Mouse (Mus musculus): ENCODE data around the gene Prr19.
"Not testable (repeated sequence)": the region's sequence is repeated elsewhere in the genome, so short reads cannot be mapped to it uniquely, and the experiment has no call there.

Prr19 gene

DNA sequence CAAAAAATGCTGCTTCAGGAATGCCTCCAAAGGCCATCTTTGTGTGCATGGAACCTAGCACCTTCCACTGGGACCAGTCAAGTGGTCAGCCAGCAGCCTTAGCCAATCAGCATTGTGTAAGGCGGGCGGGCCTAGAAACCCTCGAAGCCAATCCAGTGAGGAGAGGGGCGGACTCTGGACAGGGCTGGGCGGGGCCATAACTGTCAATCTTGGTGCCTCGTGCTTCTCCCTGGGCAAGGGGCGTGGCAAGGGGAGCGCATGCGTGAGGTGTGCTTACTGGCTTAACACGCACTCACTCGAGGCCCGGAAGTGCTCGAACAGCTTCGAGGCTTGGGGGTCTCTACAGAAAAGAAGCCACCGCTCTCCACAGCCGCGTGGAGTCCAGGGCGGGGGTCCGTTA lies at the start of gene Prr19:
TSS of gene Prr19 (plus strand) at position 349 of the 400 bp plus-strand sequence.
- no peak for ATAC-seq (ENCODE audit: insufficient number of reproducible peaks, low FRiP score, low TSS enrichment)

GRCm38 (mm10) chr7:25251822-25252221 lies 49.4 kb upstream of the Prr19 start:
- ATAC-seq (ENCODE audit: insufficient number of reproducible peaks, low FRiP score, low TSS enrichment): no peak

DNA sequence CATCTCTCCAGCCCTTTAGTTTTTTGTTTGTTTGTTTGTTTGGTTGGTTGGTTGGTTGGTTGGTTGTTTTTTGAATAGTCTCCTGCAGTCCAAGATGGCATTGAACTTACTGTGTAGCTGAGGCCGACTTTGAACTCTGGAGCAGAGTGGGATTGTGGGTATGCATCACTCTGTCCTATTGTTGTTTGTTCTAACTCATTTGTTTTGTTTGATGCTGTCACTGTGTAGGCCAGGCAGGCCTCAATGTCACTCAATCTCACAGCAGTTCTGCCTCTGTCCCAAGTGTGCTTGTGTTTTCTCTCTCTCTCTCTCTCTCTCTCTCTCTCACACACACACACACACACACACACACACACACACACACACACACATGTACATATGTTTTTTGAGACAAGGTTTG lies 39.3 kb upstream of the Prr19 start:
- no peak for ATAC-seq (ENCODE audit: insufficient number of reproducible peaks, low FRiP score, low TSS enrichment)

DNA sequence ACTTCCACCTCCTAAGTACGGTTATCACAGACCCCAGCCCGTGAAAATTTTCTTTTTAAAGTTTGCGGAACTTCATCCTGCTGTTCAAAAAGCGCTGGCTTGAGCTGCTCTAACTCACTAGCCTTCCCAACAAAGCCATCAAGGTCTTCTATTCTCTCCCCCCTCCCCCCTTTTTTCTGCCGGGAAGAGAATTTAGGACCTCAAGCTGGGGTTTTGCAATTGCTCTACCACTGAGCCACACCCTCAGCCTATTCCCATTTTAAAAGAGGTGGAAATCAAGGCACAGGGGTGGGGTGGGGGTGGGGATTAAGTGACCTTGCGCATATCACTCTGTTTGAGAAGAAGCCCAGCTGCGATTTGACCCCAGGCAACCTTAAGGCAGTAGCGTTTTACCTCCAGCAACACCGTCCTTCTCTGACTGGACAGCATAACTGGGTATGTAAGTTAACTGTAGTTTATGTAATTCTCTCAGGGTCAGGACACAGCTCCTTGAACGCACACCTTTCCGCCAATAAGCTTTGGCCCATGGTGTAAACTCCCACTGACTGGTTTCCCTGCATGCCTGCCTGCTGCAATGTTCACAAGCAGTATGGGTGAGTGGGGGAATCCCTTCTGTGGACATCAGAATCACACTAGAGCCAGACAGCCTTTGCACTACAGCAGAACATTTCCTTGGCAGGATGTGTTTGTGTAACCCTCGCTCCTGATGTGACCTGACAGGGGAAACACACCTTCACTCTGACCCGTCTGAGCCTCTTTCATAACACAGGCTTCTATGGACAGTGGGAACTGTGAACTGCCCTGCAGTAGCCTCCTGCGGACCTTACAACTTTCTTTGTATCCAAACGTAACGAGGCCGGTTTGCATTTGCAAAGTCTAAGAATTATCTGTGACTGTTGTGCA lies 37.0 kb upstream of the Prr19 start:
- ATAC-seq (ENCODE audit: insufficient number of reproducible peaks, low FRiP score, low TSS enrichment): no peak

GRCm38 (mm10) chr7:25265743-25266142 lies 35.5 kb upstream of the Prr19 start:
- not testable (repeated sequence) for ATAC-seq (ENCODE audit: insufficient number of reproducible peaks, low FRiP score, low TSS enrichment)

DNA sequence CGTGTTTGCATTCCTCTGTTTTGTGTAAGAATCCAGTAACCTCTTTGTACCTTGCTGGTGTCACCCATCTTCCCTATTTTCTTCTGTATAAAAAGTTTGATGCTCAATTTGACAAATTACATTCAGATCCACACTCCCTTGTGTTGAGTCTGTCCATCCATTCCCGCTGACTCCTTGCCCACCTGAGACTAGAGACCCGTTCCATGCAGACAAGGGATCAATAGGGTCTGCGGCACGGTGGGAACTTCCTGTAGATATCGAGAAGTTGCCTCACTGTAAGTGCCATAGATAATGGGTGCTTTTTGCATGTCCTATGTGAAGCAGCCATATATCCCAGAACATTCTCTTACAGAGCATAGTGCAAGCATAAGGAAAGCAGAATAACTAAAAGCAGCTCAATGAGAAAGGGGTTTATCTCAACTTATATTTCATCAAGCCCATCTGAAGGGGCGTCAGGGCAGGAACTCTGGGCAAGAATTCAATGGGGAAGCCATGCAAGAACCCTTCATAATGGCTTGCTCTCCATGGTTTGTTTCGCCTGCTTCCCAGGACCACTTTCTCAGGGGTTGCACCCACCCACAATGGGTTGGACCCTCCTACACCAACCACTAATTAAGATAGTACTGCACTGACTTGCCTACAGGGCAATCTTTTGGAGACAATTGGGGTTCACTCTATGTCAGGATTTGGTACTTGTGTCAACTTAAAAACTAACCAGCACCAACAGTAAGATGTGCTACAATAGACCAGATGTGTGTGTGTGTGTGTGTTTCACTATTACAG lies 34.8 kb upstream of the Prr19 start:
- no peak for ATAC-seq (ENCODE audit: insufficient number of reproducible peaks, low FRiP score, low TSS enrichment)

- ATAC-seq (ENCODE audit: insufficient number of reproducible peaks, low FRiP score, low TSS enrichment): peak; percentile 74
These were observed 33.9 kb upstream of the Prr19 start, which contains the start of gene Cic for GRCm38 (mm10) chr7:25267301-25267750. Cic (plus strand) TSS chr7:25267704.

DNA sequence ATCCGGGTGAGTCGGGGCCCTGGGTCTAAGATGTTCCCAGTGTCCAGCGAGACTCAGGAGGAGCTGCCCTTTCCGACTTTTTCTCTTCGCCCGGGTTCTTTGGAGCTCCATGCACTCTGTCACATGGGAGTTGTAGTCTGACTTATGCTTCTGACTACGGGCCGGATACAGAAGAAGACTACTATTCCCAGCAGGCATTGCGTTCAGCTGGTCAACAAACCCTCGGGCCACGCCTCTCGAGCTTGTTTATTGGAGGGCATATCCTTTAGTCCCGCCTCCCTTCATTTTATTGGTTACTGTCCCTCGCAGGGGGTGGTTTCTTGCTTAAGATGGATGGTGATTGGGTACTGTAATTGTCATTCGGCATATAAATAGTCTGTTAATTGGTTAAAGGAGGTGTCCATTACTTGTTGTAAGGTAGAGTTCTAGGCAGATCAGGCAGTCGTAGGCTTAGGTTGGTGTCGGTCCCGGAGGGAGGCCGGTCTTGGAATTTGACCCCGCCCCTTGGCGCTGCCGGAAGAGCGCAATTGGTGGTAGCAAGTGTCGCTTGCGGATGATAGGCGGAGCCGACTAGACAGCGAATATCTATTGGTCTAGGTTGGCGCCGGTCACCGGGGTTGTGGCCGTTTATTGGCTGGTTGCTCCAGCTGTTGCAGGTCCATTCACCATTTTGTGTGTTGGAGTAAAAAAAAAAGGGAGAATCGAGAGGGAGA lies 33.3 kb upstream of the Prr19 start:
- peak; percentile 94 for ATAC-seq (ENCODE audit: insufficient number of reproducible peaks, low FRiP score, low TSS enrichment)

- no peak for ATAC-seq (ENCODE audit: insufficient number of reproducible peaks, low FRiP score, low TSS enrichment)
These were observed 32.6 kb upstream of the Prr19 start for GRCm38 (mm10) chr7:25268588-25268987.

GRCm38 (mm10) chr7:25269029-25269428 lies 32.2 kb upstream of the Prr19 start:
- no peak for ATAC-seq (ENCODE audit: insufficient number of reproducible peaks, low FRiP score, low TSS enrichment)

DNA sequence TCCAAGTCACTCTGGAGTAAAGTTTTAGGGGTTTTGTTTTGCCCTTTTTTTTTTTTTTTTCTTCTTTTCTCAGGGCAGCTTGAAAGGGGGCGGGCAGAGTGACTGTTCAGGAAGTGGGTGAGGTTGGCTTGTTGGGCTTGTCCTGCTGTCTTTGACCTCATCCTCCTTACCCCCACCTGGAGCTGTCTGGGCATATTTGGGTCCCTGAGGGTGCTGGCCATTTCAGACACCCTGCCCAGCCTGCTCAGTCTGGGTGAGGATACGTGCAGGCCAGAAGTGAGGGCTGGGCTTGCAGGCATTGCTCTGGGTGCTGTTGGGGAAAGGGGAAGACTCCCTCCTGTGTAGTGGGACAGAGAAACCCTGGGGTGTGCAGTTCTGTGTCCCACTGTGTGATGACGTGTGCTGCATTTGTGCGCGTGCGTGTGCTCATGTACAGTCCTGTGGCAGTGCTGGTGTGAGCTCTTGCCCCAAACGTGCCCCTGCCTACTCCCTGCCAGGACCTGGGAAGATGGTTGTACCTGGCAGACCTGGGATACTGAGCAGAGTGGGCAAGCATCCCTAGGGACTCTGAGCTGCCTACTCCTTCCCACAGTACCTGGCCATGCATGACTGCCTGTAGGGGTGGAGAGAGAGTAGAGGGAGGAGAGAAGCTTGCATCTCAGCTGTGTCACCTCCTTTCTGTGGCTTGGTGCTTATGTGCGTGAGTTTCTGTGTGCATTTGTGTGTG lies 31.5 kb upstream of the Prr19 start:
- no peak for ATAC-seq (ENCODE audit: insufficient number of reproducible peaks, low FRiP score, low TSS enrichment)

GRCm38 (mm10) chr7:25270652-25271633 lies 30.3 kb upstream of the Prr19 start:
- no peak for ATAC-seq (ENCODE audit: insufficient number of reproducible peaks, low FRiP score, low TSS enrichment)

DNA sequence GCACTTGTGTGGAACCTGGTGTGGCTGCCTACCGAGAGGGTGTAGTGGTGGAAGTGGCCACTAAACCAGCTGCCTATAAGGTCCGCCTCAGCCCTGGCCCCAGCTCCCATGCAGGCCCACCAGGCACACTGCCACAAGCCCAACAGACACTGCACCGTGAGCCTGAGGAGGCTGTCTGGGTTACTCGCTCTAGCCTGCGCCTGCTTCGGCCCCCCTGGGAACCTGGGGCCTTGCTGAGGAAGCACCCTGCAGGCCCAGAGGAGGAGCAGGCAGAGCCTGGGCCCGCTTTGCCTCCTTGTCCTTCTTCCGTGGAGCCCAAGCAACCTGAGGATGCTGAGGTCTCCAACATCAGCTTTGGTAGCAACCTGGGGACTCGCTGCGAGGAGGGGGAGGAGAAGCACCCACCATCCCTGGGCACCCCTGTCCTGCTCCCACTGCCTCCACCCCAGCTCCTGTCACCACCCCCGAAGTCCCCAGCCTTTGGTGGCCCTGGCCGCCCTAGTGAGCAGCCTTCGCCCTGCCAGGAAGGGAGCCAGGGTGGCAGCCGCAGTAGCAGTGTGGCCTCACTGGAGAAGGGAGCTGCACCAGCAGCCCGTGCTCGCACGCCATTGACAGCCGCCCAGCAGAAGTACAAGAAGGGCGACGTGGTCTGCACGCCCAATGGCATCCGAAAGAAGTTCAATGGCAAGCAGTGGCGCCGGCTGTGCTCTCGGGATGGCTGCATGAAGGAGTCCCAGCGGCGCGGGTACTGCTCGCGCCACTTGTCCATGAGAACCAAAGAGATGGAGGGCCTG lies 29.4 kb upstream of the Prr19 start:
- no peak for ATAC-seq (ENCODE audit: insufficient number of reproducible peaks, low FRiP score, low TSS enrichment)

GRCm38 (mm10) chr7:25272445-25273258 lies 28.6 kb upstream of the Prr19 start:
- ATAC-seq (ENCODE audit: insufficient number of reproducible peaks, low FRiP score, low TSS enrichment): no peak

DNA sequence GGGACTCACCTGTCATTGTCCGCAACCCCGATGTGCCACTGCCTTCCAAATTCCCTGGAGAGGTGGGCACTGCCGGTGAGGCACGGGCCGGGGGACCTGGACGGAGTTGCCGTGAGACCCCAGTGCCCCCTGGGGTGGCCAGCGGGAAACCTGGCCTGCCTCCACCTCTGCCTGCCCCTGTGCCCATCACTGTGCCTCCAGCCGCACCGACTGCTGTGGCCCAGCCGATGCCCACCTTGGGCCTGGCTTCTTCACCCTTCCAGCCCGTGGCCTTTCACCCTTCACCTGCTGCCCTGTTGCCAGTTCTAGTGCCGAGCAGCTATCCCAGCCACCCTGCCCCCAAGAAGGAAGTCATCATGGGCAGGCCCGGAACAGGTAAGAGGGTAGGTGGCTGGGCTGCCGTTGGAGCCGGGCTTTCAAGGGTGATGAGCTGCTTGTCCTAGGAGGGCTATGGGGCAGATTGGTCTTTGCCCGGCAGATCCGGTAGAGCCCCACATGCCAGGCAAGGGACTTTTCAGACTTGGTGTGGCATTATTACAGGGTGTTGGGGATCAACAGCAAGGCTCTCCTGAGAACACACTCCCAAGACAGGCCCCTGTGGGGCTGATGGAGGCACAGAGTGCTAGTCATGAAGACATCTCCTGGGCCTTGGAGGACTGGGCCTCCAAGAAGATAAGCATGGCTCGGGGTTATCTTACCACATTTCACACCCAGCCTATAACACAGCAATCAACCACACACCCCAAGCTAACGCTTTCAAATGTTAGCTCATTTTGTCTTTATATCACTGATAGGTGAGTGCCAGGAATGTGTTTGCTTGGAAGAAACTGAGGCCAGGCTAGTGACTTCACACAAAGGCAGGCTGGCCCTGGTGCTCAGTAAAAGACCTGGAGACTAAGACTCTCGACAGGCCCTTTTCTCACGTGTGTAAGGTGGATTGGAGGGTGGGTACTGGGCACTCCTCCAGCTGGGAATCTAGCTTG lies 27.7 kb upstream of the Prr19 start:
- ATAC-seq (ENCODE audit: insufficient number of reproducible peaks, low FRiP score, low TSS enrichment): no peak

GRCm38 (mm10) chr7:25274571-25274970 lies 26.6 kb upstream of the Prr19 start:
- ATAC-seq (ENCODE audit: insufficient number of reproducible peaks, low FRiP score, low TSS enrichment): no peak

Measured in cerebellum, adult (tissue).